In genomic region chr14:97857276-97857675, GRCm38 (mm10) we compare ENCODE assay signal across 16 mouse cellular contexts.
"Had no signal": no experiment of that assay in that cellular context is flagged by ENCODE, and none has a peak within 500 bp of the region (broad histone marks: within the 10 kb centered on the region; RNA-seq: fewer than 3 reads in every experiment).

No protein-coding gene starts in this region.

- H3K9ac ChIP-seq: lung, embryonic 14.5 days; midbrain, embryonic 13.5 days; neural tube, embryonic 13.5 days had no signal

- H3K36me3 ChIP-seq: limb, embryonic 10.5 days; midbrain, embryonic 13.5 days; neural tube, embryonic 13.5 days had no signal

- ATAC-seq: midbrain, embryonic 13.5 days had no signal

- DNase-seq: kidney, postnatal 25 days; lung, embryonic 14.5 days; lung, postnatal 10 days; retina, postnatal 1 day; right cerebral cortex, postnatal 4 days; spleen, adult 18-20 months; thymus, adult 18-20 months; thymus, postnatal 14 days had no signal

- H3K27me3 ChIP-seq: megakaryocyte, embryonic 14.5 days; midbrain, embryonic 13.5 days; neural tube, embryonic 13.5 days had no signal

- H3K4me3 ChIP-seq: left cerebral cortex, adult 2 months; limb, embryonic 10.5 days; megakaryocyte, embryonic 14.5 days; midbrain, embryonic 13.5 days; myocyte; neural tube, embryonic 13.5 days had no signal

- H3K4me2 ChIP-seq: liver, embryonic 11.5 days; lung, embryonic 14.5 days; midbrain, embryonic 13.5 days; neural tube, embryonic 13.5 days had no signal

- H3K27ac ChIP-seq: left cerebral cortex, adult 2 months; limb, embryonic 10.5 days; macrophage; midbrain, embryonic 13.5 days; neural tube, embryonic 13.5 days had no signal

- H3K4me1 ChIP-seq: limb, embryonic 10.5 days; megakaryocyte, embryonic 14.5 days; midbrain, embryonic 13.5 days had no signal

- H3K9me3 ChIP-seq: limb, embryonic 10.5 days; megakaryocyte, embryonic 14.5 days; midbrain, embryonic 13.5 days; neural tube, embryonic 13.5 days had no signal
